In genomic region chr16:52033381-52034315, GRCm38 (mm10) we compare ENCODE assay signal across 9 mouse cellular contexts. TPM values are rescaled to one million over a fixed set of nuclear protein-coding genes. Genes with fewer than 3 reads are reported as not detected.
DNase-seq lines count a peak whose midpoint lies in the region; ATAC-seq and TF ChIP-seq lines count a peak whose summit lies in the region.
"Had no signal": no experiment of that assay in that cellular context is flagged by ENCODE, and none has a peak within 500 bp of the region (broad histone marks: within the 10 kb centered on the region; RNA-seq: fewer than 3 reads in every experiment).

No protein-coding gene starts in this region.

- H3K4me3 ChIP-seq in intestine, embryonic 15.5 days (replicated peaks), result no peak overlapping the region
- H3K4me3 ChIP-seq in intestine, postnatal 0 days (ENCODE audit: low read depth, low read length), result no peak overlapping the region
- peak overlapping the region; percentile 91; the same call in 1 of the 2 replicates for H3K4me3 ChIP-seq in embryonic facial prominence, embryonic 11.5 days (ENCODE audit: low read depth, low read length)
- peak overlapping the region; percentile 95 for H3K4me3 ChIP-seq in hindbrain, embryonic 12.5 days
- peak overlapping the region; percentile 94 for H3K4me3 ChIP-seq in midbrain, postnatal 0 days (ENCODE audit: low read depth, low read length)

- no peak for DNase-seq in embryonic facial prominence, embryonic 11.5 days (ENCODE audit: low spot score)
- DNase-seq in midbrain, postnatal 0 days (ENCODE audit: low spot score), result no peak
- DNase-seq in ovary, postnatal 14 days (ENCODE audit: low spot score), result no peak
- DNase-seq in adrenal gland, adult 2 months, result no peak
- DNase-seq: lung, postnatal 14 days had no signal

- peaks cover 2% of the 10 kb centered on the region; the same call in 1 of the 2 replicates for H3K4me1 ChIP-seq in intestine, embryonic 15.5 days (replicated peaks)
- peaks cover 5% of the 10 kb centered on the region; the same call in 1 of the 2 replicates for H3K4me1 ChIP-seq in intestine, postnatal 0 days (replicated peaks; ENCODE audit: control insufficient read depth, insufficient read depth, low read length)
- H3K4me1 ChIP-seq in embryonic facial prominence, embryonic 11.5 days (ENCODE audit: control insufficient read depth, insufficient read depth, low read length), result no peaks in the 10 kb centered on the region
- peaks cover 39% of the 10 kb centered on the region for H3K4me1 ChIP-seq in hindbrain, embryonic 12.5 days
- H3K4me1 ChIP-seq in midbrain, postnatal 0 days (ENCODE audit: insufficient read depth, low read length), result no peaks in the 10 kb centered on the region; the same call in 1 of the 2 replicates

- no peaks in the 10 kb centered on the region for H3K27me3 ChIP-seq in intestine, embryonic 15.5 days (replicated peaks)
- no peaks in the 10 kb centered on the region for H3K27me3 ChIP-seq in intestine, postnatal 0 days (replicated peaks; ENCODE audit: control insufficient read depth, insufficient read depth, low read length)
- no peaks in the 10 kb centered on the region for H3K27me3 ChIP-seq in embryonic facial prominence, embryonic 11.5 days (ENCODE audit: control insufficient read depth, insufficient read depth, low read length)
- no peaks in the 10 kb centered on the region for H3K27me3 ChIP-seq in hindbrain, embryonic 12.5 days
- H3K27me3 ChIP-seq in midbrain, postnatal 0 days (ENCODE audit: insufficient read depth, low read length), result no peaks in the 10 kb centered on the region

- no peaks in the 10 kb centered on the region for H3K9me3 ChIP-seq in intestine, embryonic 15.5 days
- H3K9me3 ChIP-seq in intestine, postnatal 0 days (ENCODE audit: control insufficient read depth), result no peaks in the 10 kb centered on the region
- H3K9me3 ChIP-seq in embryonic facial prominence, embryonic 11.5 days (replicated peaks; ENCODE audit: control insufficient read depth, low read length), result no peaks in the 10 kb centered on the region
- H3K9me3 ChIP-seq in hindbrain, embryonic 12.5 days (replicated peaks), result no peaks in the 10 kb centered on the region
- H3K9me3 ChIP-seq in midbrain, postnatal 0 days (ENCODE audit: low read length), result no peaks in the 10 kb centered on the region

- H3K27ac ChIP-seq in intestine, embryonic 15.5 days, result no peak overlapping the region
- no peak overlapping the region for H3K27ac ChIP-seq in intestine, postnatal 0 days (ENCODE audit: low read depth, low read length)
- H3K27ac ChIP-seq in embryonic facial prominence, embryonic 11.5 days (replicated peaks; ENCODE audit: low read depth, low read length), result no peak overlapping the region
- no peak overlapping the region for H3K27ac ChIP-seq in hindbrain, embryonic 12.5 days
- no peak overlapping the region for H3K27ac ChIP-seq in midbrain, postnatal 0 days (ENCODE audit: low read depth, low read length)

- H3K9ac ChIP-seq in intestine, embryonic 15.5 days, result no peak overlapping the region
- H3K9ac ChIP-seq in intestine, postnatal 0 days (ENCODE audit: low read depth, low read length), result no peak overlapping the region
- no peak overlapping the region for H3K9ac ChIP-seq in embryonic facial prominence, embryonic 11.5 days (replicated peaks; ENCODE audit: low read length)
- H3K9ac ChIP-seq in hindbrain, embryonic 12.5 days, result no peak overlapping the region
- no peak overlapping the region for H3K9ac ChIP-seq in midbrain, postnatal 0 days (replicated peaks; ENCODE audit: low read length, poor library complexity, severe bottlenecking)

- 94% methylated on average over 4 of the region's 4 CpGs for WGBS in intestine, embryonic 15.5 days
- 96% methylated on average over 4 of the region's 4 CpGs for WGBS in intestine, postnatal 0 days
- WGBS in embryonic facial prominence, embryonic 11.5 days, result 87% methylated on average over 4 of the region's 4 CpGs
- WGBS in hindbrain, embryonic 12.5 days, result 91% methylated on average over 4 of the region's 4 CpGs
- WGBS in midbrain, postnatal 0 days, result 92% methylated on average over 4 of the region's 4 CpGs

- ATAC-seq in intestine, embryonic 15.5 days, result no peak
- ATAC-seq in intestine, postnatal 0 days, result no peak
- ATAC-seq in embryonic facial prominence, embryonic 11.5 days (replicated peaks; ENCODE audit: insufficient number of reproducible peaks, low FRiP score, low TSS enrichment, low read depth), result no peak
- ATAC-seq in hindbrain, embryonic 12.5 days (ENCODE audit: low FRiP score), result no peak
- ATAC-seq in midbrain, postnatal 0 days (ENCODE audit: low FRiP score), result no peak
- no peak for ATAC-seq in granulocyte monocyte progenitor cell, adult 5-6 weeks (replicated peaks; ENCODE audit: poor library complexity, severe bottlenecking)

- no peaks in the 10 kb centered on the region; the same call in 1 of the 2 replicates for H3K36me3 ChIP-seq in intestine, embryonic 15.5 days
- H3K36me3 ChIP-seq in intestine, postnatal 0 days (ENCODE audit: control insufficient read depth, insufficient read depth), result peaks cover 13% of the 10 kb centered on the region
- H3K36me3 ChIP-seq in embryonic facial prominence, embryonic 11.5 days (replicated peaks; ENCODE audit: control insufficient read depth, insufficient read depth, low read depth, low read length), result no peaks in the 10 kb centered on the region; the same call in none of the 2 replicates
- peaks cover 15% of the 10 kb centered on the region for H3K36me3 ChIP-seq in hindbrain, embryonic 12.5 days
- H3K36me3 ChIP-seq in midbrain, postnatal 0 days (ENCODE audit: insufficient read depth, low read length), result no peaks in the 10 kb centered on the region

- TF ChIP-seq CTCF in intestine, postnatal 0 days (IDR thresholded peaks at IDR 0.05; ENCODE audit: low read depth), result no peak
- no peak for TF ChIP-seq CTCF in midbrain, postnatal 0 days (IDR thresholded peaks at IDR 0.05)

- H3K4me2 ChIP-seq in intestine, embryonic 15.5 days (replicated peaks), result peak overlapping the region; percentile 65; the same call in 1 of the 2 replicates
- no peak overlapping the region for H3K4me2 ChIP-seq in intestine, postnatal 0 days (replicated peaks; ENCODE audit: low read depth)
- peak overlapping the region; percentile 16; the same call in 1 of the 2 replicates for H3K4me2 ChIP-seq in embryonic facial prominence, embryonic 11.5 days (ENCODE audit: low read depth, low read length)
- peak overlapping the region; percentile 65 for H3K4me2 ChIP-seq in hindbrain, embryonic 12.5 days (replicated peaks)
- H3K4me2 ChIP-seq in midbrain, postnatal 0 days (ENCODE audit: low read depth, low read length, poor library complexity, severe bottlenecking), result peak overlapping the region; percentile 78

RNA-seq across cellular contexts. Expression of gene Cblb, which starts 2.6 kb away (rescaled TPM):
- 6.4 and 7.0 TPM in 2 replicates for polyA plus RNA-seq in intestine, embryonic 15.5 days (2015; fragmentation: Nextera tagmentation; extraction: Ambion mirVana)
- polyA plus RNA-seq in intestine, postnatal 0 days (2015; fragmentation: Nextera tagmentation; extraction: Ambion mirVana), result 3.7 and 4.4 TPM in 2 replicates
- 30.0 and 31.2 TPM in 2 replicates for polyA plus RNA-seq in embryonic facial prominence, embryonic 11.5 days (2014; fragmentation: Nextera tagmentation; extraction: Ambion mirVana)
- 40.7 and 46.7 TPM in 2 replicates for polyA plus RNA-seq in hindbrain, embryonic 12.5 days (2016; fragmentation: Nextera tagmentation; extraction: Ambion mirVana)
- 12.0 and 12.6 TPM in 2 replicates for total RNA-seq in midbrain, postnatal 0 days (2014; rRNA removed)
- polyA plus RNA-seq in midbrain, postnatal 0 days (2015; fragmentation: Nextera tagmentation; extraction: Ambion mirVana), result 4.1 and 4.5 TPM in 2 replicates
- 10 to 100 TPM; 26.8 to 39.4 TPM for total RNA-seq in adrenal gland, adult 2 months (2021)
- 7.8 and 8.3 TPM in 2 replicates for polyA plus RNA-seq in adrenal gland, adult 2 months (2012; rRNA removed)
- total RNA-seq in granulocyte monocyte progenitor cell, adult 5-6 weeks (2014; fragmentation: Nextera tagmentation), result 20.9 and 30.2 TPM in 2 replicates
- total RNA-seq in granulocyte monocyte progenitor cell, adult 5-6 weeks (2017), result 7.9 and 8.2 TPM in 2 replicates

Comparison
In these comparisons a context has a peak if more than half of its experiments do, and no peak if none do; other contexts are left out.
1. H3K4me3 ChIP-seq: peak in embryonic facial prominence, embryonic 11.5 days (single experiment), hindbrain, embryonic 12.5 days (single experiment) and midbrain, postnatal 0 days (single experiment); none in intestine, embryonic 15.5 days (single experiment) and intestine, postnatal 0 days (single experiment).